Mouse (Mus musculus): ENCODE measurements around the gene Adprhl1.

Gene Adprhl1

DNA sequence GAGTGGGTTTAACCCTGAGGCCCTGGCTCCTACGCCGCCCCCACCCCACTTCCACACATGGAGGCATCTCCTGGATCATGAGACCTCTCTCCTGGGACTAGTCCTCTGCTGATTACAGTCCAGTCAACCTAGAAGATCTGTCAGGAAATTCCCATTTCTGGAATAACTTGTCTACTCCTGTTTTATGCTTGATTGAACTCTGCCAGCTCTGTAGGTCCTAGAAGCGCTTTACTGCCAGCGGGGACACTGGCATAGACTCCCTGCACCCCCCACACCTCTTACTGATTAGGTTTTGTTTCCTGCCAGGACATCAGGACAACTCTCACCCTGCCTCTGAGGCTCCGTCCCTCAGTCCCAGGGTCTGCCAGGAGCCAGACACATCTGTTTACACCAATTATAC lies 56.5 kb downstream of the Adprhl1 start:
- no peak for DNase-seq (ENCODE audit: low spot score)

GRCm38 (mm10) chr8:13194818-13195217 lies 59.1 kb downstream of the Adprhl1 start:
- no peak for DNase-seq (ENCODE audit: low spot score)

DNA sequence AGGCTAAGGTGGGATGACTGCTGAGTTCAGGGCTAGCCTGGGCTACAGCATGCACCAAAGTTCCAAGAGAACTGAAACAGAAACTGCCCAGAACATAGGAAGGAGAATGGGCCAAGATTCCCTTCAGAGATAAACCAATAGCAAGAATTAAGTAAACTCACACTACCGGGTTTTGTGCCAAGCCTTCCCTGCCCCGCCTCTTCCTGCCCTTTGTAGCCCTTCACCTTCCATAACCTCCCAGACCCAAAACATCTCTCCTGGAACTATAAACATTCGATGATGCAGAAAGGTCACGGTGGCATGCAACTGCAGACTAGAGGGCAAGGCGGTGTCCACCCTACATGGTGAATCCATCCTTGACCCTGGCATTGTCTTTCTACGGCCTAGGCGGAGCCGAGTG lies 63.7 kb downstream of the Adprhl1 start:
- DNase-seq (ENCODE audit: low spot score), result no peak

DNA sequence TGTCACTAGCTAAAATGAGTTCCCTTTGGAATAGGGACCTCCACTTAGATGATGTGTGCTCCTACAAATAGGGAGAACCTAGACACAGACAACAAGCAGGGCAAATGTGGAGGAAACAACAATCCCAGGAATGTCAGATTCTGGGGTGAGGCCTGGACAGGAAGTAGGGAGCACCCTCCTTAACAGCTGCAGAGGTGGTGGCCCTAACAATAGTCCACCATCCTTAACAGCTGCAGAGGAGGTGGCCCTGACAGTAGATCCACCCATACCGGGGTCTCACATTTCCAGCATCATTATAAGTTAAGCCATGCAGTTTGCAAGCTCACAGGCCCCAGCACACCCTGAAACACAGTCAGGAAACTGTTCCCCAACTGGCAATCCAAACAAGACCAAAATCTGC lies 65.1 kb downstream of the Adprhl1 start:
- DNase-seq (ENCODE audit: low spot score), result no peak

- no peak for DNase-seq (ENCODE audit: low spot score)
These were observed 65.9 kb downstream of the Adprhl1 start for GRCm38 (mm10) chr8:13188052-13188555.

- DNase-seq (ENCODE audit: low spot score), result no peak
These were observed 66.3 kb downstream of the Adprhl1 start for GRCm38 (mm10) chr8:13187638-13188037.

DNA sequence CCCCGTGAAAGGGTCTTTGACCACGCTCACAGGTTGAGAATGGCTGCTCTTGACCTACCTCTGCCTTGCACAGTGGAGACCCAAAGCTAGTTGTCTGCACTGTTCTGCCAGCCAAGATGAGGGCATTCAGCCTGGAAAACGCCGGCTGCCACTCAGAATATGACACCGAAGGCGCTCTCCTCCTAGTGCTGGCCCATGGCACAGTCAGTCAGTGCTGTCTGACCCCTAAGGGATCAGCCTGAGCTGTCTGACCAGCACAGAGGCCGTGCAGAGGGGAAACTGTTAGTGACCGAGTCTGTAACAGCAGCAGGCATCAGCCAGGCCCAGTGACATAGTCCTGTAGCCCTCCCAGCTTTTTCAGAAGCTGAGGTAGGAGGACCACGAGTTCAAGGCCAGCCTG lies 66.7 kb downstream of the Adprhl1 start:
- no peak for DNase-seq (ENCODE audit: low spot score)

DNA sequence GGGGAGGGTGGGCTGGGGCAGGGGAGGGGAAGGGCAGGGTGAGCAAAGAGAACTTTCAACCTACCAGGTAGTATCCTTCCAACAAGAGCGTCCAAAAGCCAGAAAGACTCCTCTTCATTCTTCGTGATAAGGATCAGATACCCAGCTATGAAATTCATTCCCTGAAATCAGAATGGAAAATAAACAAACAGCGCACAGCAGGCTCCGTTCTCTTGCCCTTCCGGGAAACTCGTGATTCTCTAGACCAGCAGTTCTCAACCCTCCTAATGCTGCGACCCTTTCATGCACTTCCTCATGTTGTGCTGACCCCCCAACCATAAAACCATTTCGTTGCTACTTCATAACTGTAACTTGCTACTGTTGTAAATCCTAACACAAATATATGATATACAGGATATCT lies 67.1 kb downstream of the Adprhl1 start:
- DNase-seq (ENCODE audit: low spot score), result no peak

- DNase-seq (ENCODE audit: low spot score), result no peak
These were observed 72.3 kb downstream of the Adprhl1 start for GRCm38 (mm10) chr8:13181691-13181976.

DNA sequence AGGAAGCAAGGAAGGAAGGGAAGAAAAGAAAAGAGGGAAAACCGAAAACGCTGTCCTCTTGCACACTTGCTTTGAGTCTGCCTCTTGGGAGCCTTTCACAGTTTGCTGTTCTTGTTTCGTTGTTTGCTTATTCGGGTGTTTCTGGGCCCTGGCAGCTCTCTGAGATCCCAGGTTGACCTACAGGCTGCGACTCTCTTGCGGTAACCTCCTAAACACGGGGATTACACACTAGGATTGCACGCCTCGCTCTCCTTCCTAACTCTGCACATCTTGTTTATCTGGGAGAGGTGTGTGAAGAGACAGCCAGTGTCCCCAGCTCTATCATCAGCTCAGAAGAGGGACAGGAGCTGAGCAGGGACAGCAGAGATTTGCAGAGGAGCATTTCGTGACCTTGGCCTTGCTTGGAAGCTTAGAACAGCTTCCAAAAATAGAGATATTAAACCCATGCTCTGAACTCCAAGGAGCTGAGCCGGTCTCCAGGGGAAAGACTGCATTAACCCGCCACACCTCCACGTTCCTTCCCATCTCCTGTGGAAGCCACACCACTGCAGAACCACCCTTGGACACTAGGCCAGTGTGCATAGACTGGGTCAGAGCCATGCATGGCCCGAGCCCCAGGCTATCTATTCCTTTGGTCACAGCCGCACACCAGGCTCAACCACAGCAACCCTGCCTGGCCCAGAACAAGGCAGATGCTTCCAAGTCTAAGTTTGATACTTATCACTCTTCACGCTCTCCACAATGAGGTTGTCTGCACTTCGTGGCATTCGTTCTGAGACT lies 72.9 kb downstream of the Adprhl1 start:
- DNase-seq (ENCODE audit: low spot score), result no peak

GRCm38 (mm10) chr8:13180408-13180807 lies 73.6 kb downstream of the Adprhl1 start:
- no peak for DNase-seq (ENCODE audit: low spot score)

GRCm38 (mm10) chr8:13179948-13180347 lies 74.0 kb downstream of the Adprhl1 start:
- DNase-seq (ENCODE audit: low spot score), result no peak

GRCm38 (mm10) chr8:13179482-13179881 lies 74.5 kb downstream of the Adprhl1 start:
- DNase-seq (ENCODE audit: low spot score), result no peak

DNA sequence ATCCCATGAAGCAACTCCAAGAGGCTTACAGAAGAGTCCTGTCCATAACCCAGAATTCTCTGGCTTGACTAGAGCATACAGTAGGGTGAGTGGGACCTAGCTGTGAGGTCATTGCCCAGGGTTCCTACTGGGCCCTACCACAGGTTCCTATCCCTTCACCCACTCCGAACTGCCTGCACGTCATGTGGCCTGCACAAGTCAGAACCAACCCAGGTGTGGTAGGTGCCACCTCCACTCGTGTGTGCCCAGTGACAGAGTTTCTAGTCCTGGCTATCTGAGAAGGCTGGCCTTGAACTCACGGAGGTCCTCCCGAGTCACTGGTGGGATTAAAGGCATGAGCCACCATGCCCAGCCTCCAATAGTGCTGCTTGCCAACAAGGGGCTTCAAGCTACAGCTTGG lies 75.8 kb downstream of the Adprhl1 start:
- no peak for DNase-seq (ENCODE audit: low spot score)

GRCm38 (mm10) chr8:13177173-13177852 lies 76.6 kb downstream of the Adprhl1 start:
- no peak for DNase-seq (ENCODE audit: low spot score)

DNA sequence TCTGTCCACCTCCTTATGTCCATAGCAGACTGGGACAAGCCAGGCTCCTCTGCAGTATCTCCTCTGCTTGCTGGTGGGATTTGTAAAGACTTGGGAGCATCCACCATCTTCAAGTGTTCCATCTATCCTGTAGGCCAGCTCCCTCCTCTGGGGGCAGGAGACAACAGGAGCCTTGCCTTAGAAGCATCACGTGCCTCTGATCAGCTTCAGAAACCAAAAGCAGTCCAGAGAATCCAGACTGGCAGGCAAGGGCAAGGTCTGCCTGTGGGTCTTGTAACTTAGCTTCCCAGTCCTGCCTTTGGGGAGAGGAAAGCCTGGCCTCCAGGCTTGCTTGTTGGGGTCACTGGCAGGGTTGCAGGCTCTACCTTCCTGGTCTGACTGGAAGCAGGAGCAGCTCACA lies 78.3 kb downstream of the Adprhl1 start:
- DNase-seq (ENCODE audit: low spot score), result no peak

- DNase-seq (ENCODE audit: low spot score), result no peak
These were observed 79.2 kb downstream of the Adprhl1 start for GRCm38 (mm10) chr8:13174811-13175210.

- DNase-seq (ENCODE audit: low spot score), result no peak
These were observed 79.7 kb downstream of the Adprhl1 start for GRCm38 (mm10) chr8:13174305-13174704.
